Mouse (Mus musculus) heart, embryonic 10.5 days (tissue): ENCODE data around the gene Tgfb1i1. TPM values are rescaled to one million over a fixed set of nuclear protein-coding genes. Genes with fewer than 3 reads are reported as not detected.

Experiments used
- DNase-seq: peaks from one replicate; pipeline ENCODE4 v3.0.0-alpha.2; 2017; ENCODE audit warnings: low spot score
- H3K27ac ChIP-seq: fragments of 300-500 bp; sonication (generic); 2 replicates; pipeline ENCODE4 v1.5.1; 2016; ENCODE audit warnings: mild to moderate bottlenecking
- H3K27me3 ChIP-seq: fragments of 300-500 bp; sonication (generic); 2 replicates; pipeline ENCODE4 v1.6.1; 2016; ENCODE audit warnings: mild to moderate bottlenecking; ENCODE audit not compliant: poor library complexity, insufficient read depth, severe bottlenecking
- H3K36me3 ChIP-seq: fragments of 300-500 bp; sonication (generic); 2 replicates; pipeline ENCODE4 v1.6.1; 2016; ENCODE audit warnings: mild to moderate bottlenecking, moderate library complexity
- H3K4me1 ChIP-seq: fragments of 300-500 bp; sonication (generic); 2 replicates; pipeline ENCODE4 v1.6.1; 2016; ENCODE audit warnings: mild to moderate bottlenecking
- H3K4me3 ChIP-seq: fragments of 300-500 bp; sonication (generic); 2 replicates; pipeline ENCODE4 v1.5.1; 2016; ENCODE audit warnings: mild to moderate bottlenecking, moderate library complexity
- H3K9me3 ChIP-seq: fragments of 300-500 bp; sonication (generic); 2 replicates; pipeline ENCODE4 v1.6.1; 2016; ENCODE audit warnings: mild to moderate bottlenecking, moderate library complexity
- WGBS: fragments of 180-500 bp; shearing (Covaris S2); methylation state at CpG from one replicate; pipeline ENCODE4 v1.1.7; 2016; 5-methylcytosine and 5-hydroxymethylcytosine counted together
- microRNA-seq: library from miRNA; unstranded; fragments of <30 nt; microRNA quantifications from one replicate; pipeline ENCODE4, GENCODE M21; 2017
- polyA plus RNA-seq: library from polyadenylated mRNA; unstranded; fragments of >200 nt; fragmentation: Nextera tagmentation; extraction: Ambion mirVana; gene quantifications from 2 replicates; pipeline ENCODE4 v1.2.1, GENCODE M21; 2016

The Tgfb1i1 gene
- polyA plus RNA-seq, 1 experiment from 2014 or later = 144 TPM

- H3K9me3 ChIP-seq = no peaks in the 10 kb centered on the region
- H3K27me3 ChIP-seq = no peaks in the 10 kb centered on the region
- no peak overlapping the region for H3K4me3 ChIP-seq
- WGBS = 80% methylated on average over 3 of the region's 3 CpGs
- H3K27ac ChIP-seq = no peak overlapping the region
- DNase-seq = no peak
- no peaks in the 10 kb centered on the region for H3K36me3 ChIP-seq
- H3K4me1 ChIP-seq = peaks cover 17% of the 10 kb centered on the region
These were observed 54.3 kb downstream of the Tgfb1i1 start for GRCm38 (mm10) chr7:128300952-128301351.

GRCm38 (mm10) chr7:128302151-128302550 is 55.5 kb downstream of the Tgfb1i1 start:
- Histone ChIP-seq H3K36me3 (no peaks in the 10 kb centered on the region), H3K27me3 (no peaks in the 10 kb centered on the region), H3K9me3 (no peaks in the 10 kb centered on the region), H3K27ac (no peak overlapping the region), H3K4me3 (no peak overlapping the region), H3K4me1 (peaks cover 7% of the 10 kb centered on the region)
- no peak for DNase-seq
- 83% methylated on average over 3 of the region's 3 CpGs for WGBS

GRCm38 (mm10) chr7:128304198-128304597 is 57.6 kb downstream of the Tgfb1i1 start:
- DNase-seq = no peak
- WGBS = 80% methylated on average over 6 of the region's 6 CpGs

GRCm38 (mm10) chr7:128304907-128305306 is 58.3 kb downstream of the Tgfb1i1 start:
- no peaks in the 10 kb centered on the region for H3K9me3 ChIP-seq
- DNase-seq = no peak
- peaks cover 4% of the 10 kb centered on the region for H3K4me1 ChIP-seq
- H3K27me3 ChIP-seq = no peaks in the 10 kb centered on the region
- H3K36me3 ChIP-seq = no peaks in the 10 kb centered on the region
- no peak overlapping the region for H3K27ac ChIP-seq
- no peak overlapping the region for H3K4me3 ChIP-seq
- WGBS = 6% methylated on average over 5 of the region's 5 CpGs

More at GRCm38 (mm10) chr7:128304198-128304597, 57.6 kb downstream of the Tgfb1i1 start:
- H3K4me1 ChIP-seq = no peaks in the 10 kb centered on the region
- H3K27ac ChIP-seq = no peak overlapping the region
- no peaks in the 10 kb centered on the region for H3K27me3 ChIP-seq
- no peaks in the 10 kb centered on the region for H3K36me3 ChIP-seq
- no peak overlapping the region for H3K4me3 ChIP-seq
- no peaks in the 10 kb centered on the region for H3K9me3 ChIP-seq

Small RNA genes within 50 kb of the gene (microRNA-seq; reads per million reads assigned to microRNA genes)
- gene Mir3103 = not detected

Other genes with a start within 250 kb of the Tgfb1i1 start
- 0.40 and 1.2 TPM in 2 replicates for gene Trim72, start 242.9 kb upstream of the Tgfb1i1 start, polyA plus RNA-seq
- 0.06 and 0.25 TPM in 2 replicates for gene Itgam, start 184.2 kb upstream of the Tgfb1i1 start, polyA plus RNA-seq
- 0.09 TPM in 1 of 2 replicates, not detected in the other for gene Gm49368, start 184.1 kb upstream of the Tgfb1i1 start, polyA plus RNA-seq
- gene Itgax, start 117.3 kb upstream of the Tgfb1i1 start, polyA plus RNA-seq = 0.05 and 0.10 TPM in 2 replicates
- gene Itgad, start 92.4 kb upstream of the Tgfb1i1 start, polyA plus RNA-seq = not detected in 2 replicates
- gene Cox6a2, start 40.4 kb upstream of the Tgfb1i1 start, polyA plus RNA-seq = 258 and 459 TPM in 2 replicates
- gene Armc5, start 9.5 kb upstream of the Tgfb1i1 start, polyA plus RNA-seq = 16.6 and 17.5 TPM in 2 replicates
- 7.1 and 7.2 TPM in 2 replicates for gene 9130023H24Rik, start 8.8 kb upstream of the Tgfb1i1 start, polyA plus RNA-seq
- gene Slc5a2, start 18.8 kb downstream of the Tgfb1i1 start, polyA plus RNA-seq = 0.37 and 0.48 TPM in 2 replicates
- gene BC017158, start 51.4 kb downstream of the Tgfb1i1 start, polyA plus RNA-seq = 20.3 and 25.1 TPM in 2 replicates
- 16.4 and 19.3 TPM in 2 replicates for gene Rgs10, start 171.9 kb downstream of the Tgfb1i1 start, polyA plus RNA-seq
- 16.3 and 19.9 TPM in 2 replicates for gene Tial1, start 214.9 kb downstream of the Tgfb1i1 start, polyA plus RNA-seq